Comparison of ENCODE assay signal across 19 mouse cellular contexts in the genomic region with DNA sequence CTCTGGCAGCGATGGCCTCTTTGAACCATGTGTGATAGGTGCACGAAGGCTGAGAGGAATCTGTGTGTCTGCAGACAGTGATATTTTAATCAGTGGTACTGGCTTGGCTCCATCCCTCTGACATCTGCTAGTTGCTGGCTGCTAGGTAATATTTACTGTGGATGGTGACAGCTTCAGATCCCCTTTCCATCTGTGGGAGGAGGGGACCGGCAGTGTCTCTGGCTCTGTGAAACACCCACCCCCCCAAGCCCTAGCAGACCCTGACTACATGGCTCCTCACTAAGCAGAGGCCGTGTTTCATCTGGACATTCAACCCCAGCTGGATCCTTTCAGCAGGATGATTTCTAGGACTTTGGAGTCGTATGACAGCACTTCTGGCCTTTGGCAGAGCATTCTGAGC.
DNase-seq lines count a peak whose midpoint lies in the region; ATAC-seq lines count a peak whose summit lies in the region.
"Had no signal": no experiment of that assay in that cellular context is flagged by ENCODE, and none has a peak within 500 bp of the region (broad histone marks: within the 10 kb centered on the region; RNA-seq: fewer than 3 reads in every experiment).

No protein-coding gene starts in this region.

- peaks cover 5% of the 10 kb centered on the region; the same call in 1 of the 2 replicates for H3K9me3 ChIP-seq in intestine, embryonic 14.5 days (ENCODE audit: control insufficient read depth, low read length)
- H3K9me3 ChIP-seq in intestine, embryonic 15.5 days, result no peaks in the 10 kb centered on the region
- peaks cover 8% of the 10 kb centered on the region; the same call in 1 of the 2 replicates for H3K9me3 ChIP-seq in neural tube, embryonic 15.5 days (replicated peaks)
- H3K9me3 ChIP-seq: embryonic facial prominence, embryonic 10.5 days had no signal

- H3K27ac ChIP-seq in intestine, embryonic 14.5 days (ENCODE audit: low read depth), result 0 out of 2 replicates have a peak overlapping the region, but pooled peaks have one; percentile 16
- no peak overlapping the region for H3K27ac ChIP-seq in intestine, embryonic 15.5 days
- H3K27ac ChIP-seq in neural tube, embryonic 15.5 days (replicated peaks), result no peak overlapping the region
- H3K27ac ChIP-seq: embryonic facial prominence, embryonic 10.5 days; heart, embryonic 13.5 days; liver, embryonic 14.5 days had no signal

- H3K36me3 ChIP-seq in intestine, embryonic 14.5 days (ENCODE audit: control insufficient read depth, insufficient read depth, low read length), result no peaks in the 10 kb centered on the region
- H3K36me3 ChIP-seq in intestine, embryonic 15.5 days, result no peaks in the 10 kb centered on the region
- no peaks in the 10 kb centered on the region for H3K36me3 ChIP-seq in neural tube, embryonic 15.5 days
- H3K36me3 ChIP-seq: embryonic facial prominence, embryonic 10.5 days; heart, embryonic 13.5 days had no signal

- H3K4me2 ChIP-seq in intestine, embryonic 14.5 days (ENCODE audit: low read length), result no peak overlapping the region
- no peak overlapping the region for H3K4me2 ChIP-seq in intestine, embryonic 15.5 days (replicated peaks)
- H3K4me2 ChIP-seq in neural tube, embryonic 15.5 days, result no peak overlapping the region
- H3K4me2 ChIP-seq: heart, embryonic 13.5 days had no signal

- H3K4me3 ChIP-seq in intestine, embryonic 14.5 days (ENCODE audit: low read depth, low read length), result no peak overlapping the region
- no peak overlapping the region for H3K4me3 ChIP-seq in intestine, embryonic 15.5 days (replicated peaks)
- no peak overlapping the region for H3K4me3 ChIP-seq in neural tube, embryonic 15.5 days (replicated peaks)
- H3K4me3 ChIP-seq: embryonic facial prominence, embryonic 10.5 days; heart, embryonic 13.5 days had no signal

- WGBS in intestine, embryonic 14.5 days, result 34% methylated on average over 5 of the region's 5 CpGs
- WGBS in intestine, embryonic 15.5 days, result 45% methylated on average over 5 of the region's 5 CpGs
- 66% methylated on average over 5 of the region's 5 CpGs for WGBS in neural tube, embryonic 15.5 days

- H3K27me3 ChIP-seq in intestine, embryonic 14.5 days (replicated peaks; ENCODE audit: control insufficient read depth, insufficient read depth, low read length), result no peaks in the 10 kb centered on the region
- H3K27me3 ChIP-seq in intestine, embryonic 15.5 days (replicated peaks), result no peaks in the 10 kb centered on the region
- no peaks in the 10 kb centered on the region for H3K27me3 ChIP-seq in neural tube, embryonic 15.5 days (replicated peaks)
- H3K27me3 ChIP-seq: CH12.LX had no signal

- H3K4me1 ChIP-seq in intestine, embryonic 14.5 days (replicated peaks; ENCODE audit: control insufficient read depth, insufficient read depth, low read length), result no peaks in the 10 kb centered on the region; the same call in 1 of the 2 replicates
- H3K4me1 ChIP-seq in intestine, embryonic 15.5 days (replicated peaks), result no peaks in the 10 kb centered on the region
- H3K4me1 ChIP-seq in neural tube, embryonic 15.5 days, result no peaks in the 10 kb centered on the region
- H3K4me1 ChIP-seq: embryonic facial prominence, embryonic 10.5 days had no signal

- H3K9ac ChIP-seq in intestine, embryonic 14.5 days (ENCODE audit: low read length), result no peak overlapping the region
- no peak overlapping the region for H3K9ac ChIP-seq in intestine, embryonic 15.5 days
- no peak overlapping the region for H3K9ac ChIP-seq in neural tube, embryonic 15.5 days (replicated peaks)
- H3K9ac ChIP-seq: heart, embryonic 13.5 days; liver, embryonic 14.5 days had no signal

- no peak for ATAC-seq in cerebellum, adult (ENCODE audit: insufficient number of reproducible peaks, low FRiP score, low TSS enrichment)
- peak; percentile 60; the same call in 1 of the 2 replicates for ATAC-seq in intestine, embryonic 14.5 days (replicated peaks; ENCODE audit: low FRiP score, low TSS enrichment, low read depth)
- ATAC-seq in intestine, embryonic 15.5 days, result no peak
- no peak for ATAC-seq in neural tube, embryonic 15.5 days (ENCODE audit: low FRiP score)
- ATAC-seq: activated CD4-positive, CD25-positive, alpha-beta regulatory T cell, adult 4 months; intestine, embryonic 16.5 days had no signal

- peak; percentile 83 to 84 for DNase-seq in cerebellum, postnatal 10 days
- no peak for DNase-seq in intestine, embryonic 14.5 days (ENCODE audit: low spot score)
- DNase-seq in neural tube, embryonic 10.5 days (ENCODE audit: extremely low spot score, low spot score), result peak; percentile 17
- DNase-seq in telencephalon, adult 2 months (ENCODE audit: low read depth, low spot score), result peak; percentile 3
- DNase-seq in ovary, postnatal 14 days (ENCODE audit: low spot score), result no peak
- DNase-seq: cerebellum, adult 18-20 months; lung, postnatal 36 days; midbrain, embryonic 14.5 days; retina, postnatal 1 day; thymus, adult 2 months had no signal

Comparison
In these comparisons a context has a peak if more than half of its experiments do, and no peak if none do; other contexts are left out.
1. DNase-seq: peak in cerebellum, postnatal 10 days (2 of 2), neural tube, embryonic 10.5 days (single experiment) and telencephalon, adult 2 months (single experiment); none in intestine, embryonic 14.5 days (single experiment) and ovary, postnatal 14 days (single experiment).